Mouse (Mus musculus): ENCODE data around the gene Vwa7. TPM values are rescaled to one million over a fixed set of nuclear protein-coding genes. Genes with fewer than 3 reads are reported as not detected.
A peak's percentile ranks its signal among the peaks of the same experiment; 100 is the strongest.

Gene Vwa7
- polyA plus RNA-seq, 1 experiment from 2014 or later = 0.13 TPM

DNA sequence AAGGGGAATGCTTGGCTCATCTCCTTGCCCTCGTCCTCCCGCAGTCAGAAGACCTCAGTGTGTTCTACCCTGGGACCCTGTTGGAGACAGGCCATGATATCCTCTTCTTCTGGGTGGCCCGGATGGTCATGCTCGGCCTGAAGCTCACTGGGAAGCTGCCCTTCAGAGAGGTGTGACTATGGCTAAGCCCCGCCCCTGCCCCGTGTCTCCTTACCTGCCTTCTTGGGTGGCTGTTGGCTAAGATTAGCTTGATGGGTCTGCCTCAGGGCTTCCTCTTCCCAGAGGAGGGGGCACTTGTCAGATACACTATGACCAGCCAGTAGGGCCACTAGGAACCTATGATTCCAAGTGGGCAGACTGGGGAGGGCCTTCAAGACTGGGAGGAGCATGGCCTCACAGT, 3.2 kb upstream of the Vwa7 start:
- WGBS = 85% methylated on average over 6 of the region's 6 CpGs
- Histone ChIP-seq H3K4me2 (no peak overlapping the region), H3K27me3 (no peaks in the 10 kb centered on the region), H3K4me3 (replicated peaks) (no peak overlapping the region), H3K9ac (replicated peaks) (no peak overlapping the region), H3K9me3 (no peaks in the 10 kb centered on the region), H3K36me3 (peaks cover 91% of the 10 kb centered on the region), H3K4me1 (replicated peaks) (no peaks in the 10 kb centered on the region), H3K27ac (no peak overlapping the region)
- no peak for ATAC-seq (ENCODE audit: insufficient number of reproducible peaks, insufficient read depth, low FRiP score, low TSS enrichment, low read depth)

- no peak overlapping the region for H3K27ac ChIP-seq
- H3K4me1 ChIP-seq (replicated peaks) = no peaks in the 10 kb centered on the region
- WGBS = 93% methylated on average over 16 of the region's 16 CpGs
- H3K9me3 ChIP-seq = no peaks in the 10 kb centered on the region
- no peak for ATAC-seq (ENCODE audit: insufficient number of reproducible peaks, insufficient read depth, low FRiP score, low TSS enrichment, low read depth)
- H3K9ac ChIP-seq (replicated peaks) = no peak overlapping the region
- H3K27me3 ChIP-seq = no peaks in the 10 kb centered on the region
- H3K4me3 ChIP-seq (replicated peaks) = no peak overlapping the region
- H3K4me2 ChIP-seq = no peak overlapping the region
- peaks cover 70% of the 10 kb centered on the region for H3K36me3 ChIP-seq
Observed at GRCm38 (mm10) chr17:35015296-35015695, 1.1 kb upstream of the Vwa7 start.

DNA sequence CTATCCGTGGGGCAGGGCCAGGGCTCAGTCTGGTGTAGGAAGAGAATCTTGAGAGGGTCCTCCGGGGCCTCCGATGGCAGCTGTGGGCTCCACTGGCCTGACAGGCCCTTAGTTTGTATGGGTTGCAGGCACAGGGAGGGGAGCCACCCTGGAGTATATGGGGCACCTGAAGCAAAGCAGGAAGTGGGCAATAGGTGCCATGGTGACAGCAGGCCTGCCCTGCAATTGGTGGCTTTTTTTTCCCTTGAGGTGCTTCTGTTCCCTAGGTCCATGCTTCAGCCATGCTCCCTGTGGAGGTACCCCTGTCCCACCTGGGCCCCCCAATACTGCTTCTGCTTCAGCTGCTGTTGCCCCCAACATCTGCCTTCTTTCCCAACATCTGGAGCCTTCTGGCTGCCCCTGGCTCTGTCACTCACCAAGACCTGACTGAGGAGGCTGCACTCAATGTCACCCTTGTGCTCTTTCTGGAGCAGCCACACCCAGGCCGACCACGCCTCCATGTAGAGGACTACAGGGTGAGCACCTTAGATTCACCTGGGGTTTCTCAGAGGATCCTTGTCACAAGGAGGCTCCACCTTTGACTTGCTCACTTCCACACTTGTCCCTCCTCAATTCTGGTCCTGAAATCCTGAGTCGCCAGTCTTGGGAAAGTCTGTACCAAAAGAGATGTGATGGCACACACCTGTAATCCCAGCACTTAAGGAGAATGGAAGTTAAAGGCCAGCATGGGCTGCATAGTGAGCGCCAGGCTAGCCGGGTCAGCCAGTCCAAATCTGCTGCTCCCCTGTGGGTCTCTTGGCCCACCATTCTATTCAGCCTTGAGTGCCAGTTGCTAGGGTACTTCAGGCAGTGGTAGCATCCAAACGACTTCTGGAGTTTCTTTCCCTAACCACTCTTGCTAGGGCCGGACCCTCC, 669 bp downstream of the Vwa7 start:
- Histone ChIP-seq H3K27me3 (no peaks in the 10 kb centered on the region), H3K4me3 (replicated peaks) (no peak overlapping the region), H3K4me1 (replicated peaks) (peaks cover 9% of the 10 kb centered on the region), H3K9me3 (no peaks in the 10 kb centered on the region), H3K36me3 (peaks cover 52% of the 10 kb centered on the region), H3K4me2 (no peak overlapping the region), H3K27ac (no peak overlapping the region), H3K9ac (replicated peaks) (no peak overlapping the region)
- WGBS = 81% methylated on average over 10 of the region's 10 CpGs
- ATAC-seq (ENCODE audit: insufficient number of reproducible peaks, insufficient read depth, low FRiP score, low TSS enrichment, low read depth) = no peak

DNA sequence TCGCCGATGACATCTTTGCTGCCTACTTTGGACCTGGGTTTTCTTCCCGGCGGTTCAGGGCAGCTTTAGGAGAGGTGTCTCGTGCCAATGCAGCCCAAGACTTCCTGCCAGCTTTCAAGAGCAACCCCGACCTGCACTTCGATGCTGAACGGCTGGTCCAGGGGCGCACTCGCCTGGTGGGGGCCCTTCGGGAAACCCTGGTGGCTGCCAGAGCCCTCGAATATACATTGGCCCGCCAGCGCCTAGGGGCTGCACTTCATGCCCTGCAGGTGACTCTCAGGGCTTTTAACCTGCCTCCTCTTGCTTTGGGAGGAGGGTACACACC, 1.3 kb downstream of the Vwa7 start:
- no peak overlapping the region for H3K4me2 ChIP-seq
- H3K9ac ChIP-seq (replicated peaks) = no peak overlapping the region
- no peaks in the 10 kb centered on the region for H3K9me3 ChIP-seq
- WGBS = 70% methylated on average over 14 of the region's 14 CpGs
- peaks cover 9% of the 10 kb centered on the region for H3K4me1 ChIP-seq (replicated peaks)
- ATAC-seq (ENCODE audit: insufficient number of reproducible peaks, insufficient read depth, low FRiP score, low TSS enrichment, low read depth) = no peak
- H3K27ac ChIP-seq = no peak overlapping the region
- no peaks in the 10 kb centered on the region for H3K27me3 ChIP-seq
- H3K36me3 ChIP-seq = peaks cover 46% of the 10 kb centered on the region
- no peak overlapping the region for H3K4me3 ChIP-seq (replicated peaks)

DNA sequence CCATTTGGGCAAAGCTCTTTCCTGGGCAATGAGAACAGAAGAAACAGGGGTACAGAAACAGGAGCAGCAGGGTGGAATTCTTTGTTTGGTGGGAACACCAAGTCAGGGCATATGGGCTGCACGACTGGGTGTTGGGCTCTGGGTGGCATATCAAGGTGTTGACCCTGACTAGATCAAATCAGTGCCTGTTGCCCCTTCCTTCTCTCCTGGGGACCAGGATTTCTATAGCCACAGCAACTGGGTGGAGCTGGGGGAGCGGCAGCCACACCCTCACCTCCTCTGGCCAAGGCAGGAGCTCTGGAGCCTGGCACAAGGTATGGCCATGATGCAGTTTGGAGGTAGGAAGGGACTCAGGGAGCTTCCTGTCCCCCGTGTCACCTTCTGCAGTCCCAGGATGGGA, 1.8 kb downstream of the Vwa7 start:
- H3K9ac ChIP-seq (replicated peaks) = no peak overlapping the region
- H3K36me3 ChIP-seq = peaks cover 41% of the 10 kb centered on the region

GRCm38 (mm10) chr17:35019894-35020293, 3.5 kb downstream of the Vwa7 start:
- Histone ChIP-seq H3K9me3 (no peaks in the 10 kb centered on the region), H3K27ac (no peak overlapping the region), H3K9ac (replicated peaks) (no peak overlapping the region), H3K4me3 (replicated peaks) (no peak overlapping the region), H3K4me2 (no peak overlapping the region), H3K27me3 (no peaks in the 10 kb centered on the region), H3K36me3 (peaks cover 24% of the 10 kb centered on the region), H3K4me1 (replicated peaks) (peaks cover 9% of the 10 kb centered on the region)
- no peak for ATAC-seq (ENCODE audit: insufficient number of reproducible peaks, insufficient read depth, low FRiP score, low TSS enrichment, low read depth)
- 76% methylated on average over 11 of the region's 11 CpGs for WGBS

More for the DNA sequence above, 1.8 kb downstream of the Vwa7 start:
- Histone ChIP-seq H3K9me3 (no peaks in the 10 kb centered on the region), H3K4me2 (no peak overlapping the region), H3K4me1 (replicated peaks) (peaks cover 9% of the 10 kb centered on the region), H3K4me3 (replicated peaks) (no peak overlapping the region), H3K27me3 (no peaks in the 10 kb centered on the region), H3K27ac (no peak overlapping the region)
- ATAC-seq (ENCODE audit: insufficient number of reproducible peaks, insufficient read depth, low FRiP score, low TSS enrichment, low read depth) = no peak
- 81% methylated on average over 3 of the region's 3 CpGs for WGBS

GRCm38 (mm10) chr17:35020551-35020950, 4.2 kb downstream of the Vwa7 start:
- 86% methylated on average over 8 of the region's 8 CpGs for WGBS
- ATAC-seq (ENCODE audit: insufficient number of reproducible peaks, insufficient read depth, low FRiP score, low TSS enrichment, low read depth) = no peak
- H3K27me3 ChIP-seq = no peaks in the 10 kb centered on the region
- H3K4me1 ChIP-seq (replicated peaks) = peaks cover 9% of the 10 kb centered on the region
- H3K27ac ChIP-seq = no peak overlapping the region
- no peak overlapping the region for H3K9ac ChIP-seq (replicated peaks)
- H3K9me3 ChIP-seq = no peaks in the 10 kb centered on the region
- H3K36me3 ChIP-seq = peaks cover 17% of the 10 kb centered on the region
- no peak overlapping the region for H3K4me3 ChIP-seq (replicated peaks)
- no peak overlapping the region for H3K4me2 ChIP-seq

GRCm38 (mm10) chr17:35021163-35021808, 4.9 kb downstream of the Vwa7 start:
- peak overlapping the region; percentile 33 for H3K4me2 ChIP-seq
- WGBS = 19% methylated on average over 17 of the region's 17 CpGs
- no peaks in the 10 kb centered on the region for H3K27me3 ChIP-seq
- H3K4me1 ChIP-seq (replicated peaks) = peaks cover 13% of the 10 kb centered on the region
- ATAC-seq (ENCODE audit: insufficient number of reproducible peaks, insufficient read depth, low FRiP score, low TSS enrichment, low read depth) = 0 out of 2 replicates have a peak, but pooled peaks have one; percentile 27
- no peaks in the 10 kb centered on the region for H3K9me3 ChIP-seq
- H3K9ac ChIP-seq (replicated peaks) = no peak overlapping the region; the same call in 1 of the 2 replicates
- peak overlapping the region; percentile 14; the same call in 1 of the 2 replicates for H3K4me3 ChIP-seq (replicated peaks)
- peaks cover 10% of the 10 kb centered on the region for H3K36me3 ChIP-seq
- 0 out of 2 replicates have a peak overlapping the region, but pooled peaks have one; percentile 45 for H3K27ac ChIP-seq

GRCm38 (mm10) chr17:35021842-35022477, 5.6 kb downstream of the Vwa7 start:
- Histone ChIP-seq H3K9me3 (no peaks in the 10 kb centered on the region), H3K9ac (replicated peaks) (no peak overlapping the region; the same call in 1 of the 2 replicates), H3K4me3 (replicated peaks) (no peak overlapping the region), H3K27ac (no peak overlapping the region), H3K4me2 (no peak overlapping the region), H3K4me1 (replicated peaks) (peaks cover 14% of the 10 kb centered on the region), H3K36me3 (peaks cover 3% of the 10 kb centered on the region; the same call in 1 of the 2 replicates), H3K27me3 (no peaks in the 10 kb centered on the region)
- 74% methylated on average over 6 of the region's 6 CpGs for WGBS
- no peak for ATAC-seq (ENCODE audit: insufficient number of reproducible peaks, insufficient read depth, low FRiP score, low TSS enrichment, low read depth)

- no peak for ATAC-seq (ENCODE audit: insufficient number of reproducible peaks, insufficient read depth, low FRiP score, low TSS enrichment, low read depth)
- Histone ChIP-seq H3K9me3 (no peaks in the 10 kb centered on the region), H3K36me3 (no peaks in the 10 kb centered on the region), H3K4me2 (no peak overlapping the region), H3K9ac (replicated peaks) (no peak overlapping the region), H3K27me3 (no peaks in the 10 kb centered on the region), H3K27ac (no peak overlapping the region), H3K4me3 (replicated peaks) (no peak overlapping the region), H3K4me1 (replicated peaks) (peaks cover 20% of the 10 kb centered on the region)
- WGBS = 94% methylated on average over 8 of the region's 8 CpGs
Observed at GRCm38 (mm10) chr17:35022541-35023060, 6.2 kb downstream of the Vwa7 start.

GRCm38 (mm10) chr17:35023221-35023620, 6.8 kb downstream of the Vwa7 start:
- WGBS = 80% methylated on average over 5 of the region's 5 CpGs
- Histone ChIP-seq H3K9me3 (no peaks in the 10 kb centered on the region), H3K4me1 (replicated peaks) (peaks cover 20% of the 10 kb centered on the region), H3K4me3 (replicated peaks) (no peak overlapping the region), H3K9ac (replicated peaks) (0 out of 2 replicates have a peak overlapping the region, but pooled peaks have one; percentile 0), H3K4me2 (no peak overlapping the region), H3K27ac (no peak overlapping the region), H3K27me3 (no peaks in the 10 kb centered on the region), H3K36me3 (no peaks in the 10 kb centered on the region)
- ATAC-seq (ENCODE audit: insufficient number of reproducible peaks, insufficient read depth, low FRiP score, low TSS enrichment, low read depth) = no peak
